Mouse (Mus musculus) bone marrow, adult 2 months (tissue): Measurements from ENCODE around the gene Fiz1.

ENCODE experiments used
- CTCF ChIP-seq: fragments of 200-500 bp; IDR thresholded peaks from 2 replicates; pipeline ENCODE4 v1.5.1; 2011; ENCODE audit warnings: low read length, control low read depth; ENCODE audit not compliant: control insufficient read depth, insufficient read depth
- POLR2A ChIP-seq: fragments of 200-500 bp; IDR thresholded peaks from 2 replicates; pipeline ENCODE4 v1.6.1; 2011; ENCODE audit warnings: low read depth, mild to moderate bottlenecking, control low read depth, low read length, borderline replicate concordance; ENCODE audit not compliant: control insufficient read depth

DNA sequence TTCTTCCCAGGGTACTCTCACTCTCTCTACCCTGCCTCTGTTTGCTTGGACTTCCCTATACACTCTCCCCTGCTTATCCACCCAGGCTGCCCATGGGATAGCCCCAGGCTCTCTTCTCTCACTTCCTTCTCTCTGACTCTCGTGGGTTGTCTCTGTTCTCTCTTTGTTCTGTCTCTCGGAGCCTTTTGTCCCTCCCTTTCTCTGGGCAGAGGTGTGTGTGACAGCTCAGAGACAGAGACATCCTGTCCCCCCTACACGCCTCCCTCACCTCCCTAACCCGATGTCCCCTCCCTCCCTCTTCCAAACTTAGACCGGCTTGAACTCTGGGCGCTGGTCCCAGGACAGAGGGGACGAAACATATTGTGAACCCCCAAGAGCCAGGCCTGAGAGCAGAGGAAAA is 42.8 kb downstream of the Fiz1 start:
- TF ChIP-seq POLR2A (no peak), CTCF (no peak)
